Mouse (Mus musculus): ENCODE data around the gene Cacna2d4. TPM values are rescaled to one million over a fixed set of nuclear protein-coding genes. Genes with fewer than 3 reads are reported as not detected.
"Not testable (repeated sequence)": the region's sequence is repeated elsewhere in the genome, so short reads cannot be mapped to it uniquely, and the experiment has no call there.

Cacna2d4 gene
- total RNA-seq (2017) = 2.0 and 3.6 TPM in 2 replicates

DNA sequence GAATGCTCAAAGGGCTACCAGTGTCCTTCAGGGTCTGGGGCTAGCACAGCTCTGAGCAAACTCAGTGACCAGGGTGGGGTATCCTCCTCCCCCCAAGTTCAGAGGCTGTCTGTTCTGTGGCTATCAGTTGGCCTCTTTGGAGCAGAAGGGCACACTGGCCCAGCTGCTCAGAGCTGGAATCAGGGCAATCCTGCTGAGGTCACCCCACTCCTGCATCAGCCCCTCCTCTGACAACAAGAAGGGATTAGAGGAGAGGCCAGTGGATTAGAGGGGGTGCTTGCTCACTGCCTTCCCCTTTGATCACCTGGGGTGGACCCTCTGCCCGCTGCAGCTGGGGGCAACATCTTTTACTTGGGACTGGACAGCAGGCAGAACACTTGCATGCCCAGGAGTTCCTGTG, at the start of gene Cacna2d4:
Gene Cacna2d4, plus strand, starts transcription at position 286 of the 400 bp plus-strand sequence.
- no peak for ATAC-seq (ENCODE audit: extremely low read depth, insufficient number of reproducible peaks, low FRiP score, poor library complexity, severe bottlenecking)

DNA sequence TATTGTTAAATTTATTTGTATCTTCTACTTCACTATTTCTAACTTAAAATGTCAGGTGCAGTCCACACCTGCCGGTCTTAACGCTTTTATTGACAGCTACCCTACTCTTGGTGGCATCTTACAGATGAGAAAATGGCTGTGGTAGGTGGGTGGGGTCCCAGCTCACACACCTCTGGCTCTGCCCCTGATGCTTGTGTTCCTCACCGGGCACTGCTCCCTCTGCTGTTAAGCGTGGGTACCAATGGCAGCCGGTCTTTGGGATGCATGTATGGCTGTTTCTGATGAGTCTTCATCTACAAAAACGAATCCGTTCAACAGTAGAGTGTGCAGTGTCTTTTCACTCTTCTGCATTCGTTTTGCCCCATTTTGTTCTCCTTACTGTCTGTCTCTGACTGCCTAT, 49.7 kb upstream of the Cacna2d4 start:
- ATAC-seq (ENCODE audit: extremely low read depth, insufficient number of reproducible peaks, low FRiP score, poor library complexity, severe bottlenecking) = no peak

DNA sequence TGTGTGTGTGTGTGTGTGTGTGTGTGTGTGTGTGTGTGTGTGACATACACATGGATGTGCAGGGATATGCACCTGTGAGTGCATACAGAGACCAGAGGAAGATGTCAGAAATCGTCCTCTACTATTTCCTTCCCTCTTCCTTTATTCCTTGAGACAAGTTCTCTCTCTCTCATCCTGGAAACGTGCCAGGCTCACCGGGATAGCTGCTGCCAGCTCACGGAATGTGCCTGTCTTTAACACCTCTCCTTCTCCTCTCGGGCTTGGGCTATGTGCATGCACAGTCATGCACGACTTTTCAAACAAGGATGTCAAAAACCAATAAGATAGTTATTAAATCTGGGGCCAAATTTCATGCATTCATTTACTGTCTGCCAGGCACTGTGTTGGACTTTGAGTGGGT, 48.7 kb upstream of the Cacna2d4 start:
- no peak for ATAC-seq (ENCODE audit: extremely low read depth, insufficient number of reproducible peaks, low FRiP score, poor library complexity, severe bottlenecking)

DNA sequence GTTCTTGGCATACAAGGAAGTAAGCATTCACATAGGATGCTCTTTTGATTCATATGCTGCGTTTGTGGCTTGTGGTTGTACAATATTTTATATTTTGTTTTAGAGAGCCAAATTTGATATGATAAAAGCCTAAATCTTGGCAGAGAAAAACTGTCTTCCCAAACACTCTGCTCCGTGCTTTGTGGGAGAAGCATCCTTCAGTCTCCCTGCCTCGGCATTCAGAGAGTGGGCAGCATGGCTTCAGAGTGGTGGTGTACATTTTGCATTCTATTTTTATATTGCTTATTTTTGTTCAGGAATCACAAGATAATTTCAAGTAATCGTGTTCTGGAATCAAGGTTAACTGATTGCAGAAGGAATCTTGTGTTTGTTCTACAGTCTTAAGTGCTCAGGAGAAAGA, 44.8 kb upstream of the Cacna2d4 start:
- no peak for ATAC-seq (ENCODE audit: extremely low read depth, insufficient number of reproducible peaks, low FRiP score, poor library complexity, severe bottlenecking)

DNA sequence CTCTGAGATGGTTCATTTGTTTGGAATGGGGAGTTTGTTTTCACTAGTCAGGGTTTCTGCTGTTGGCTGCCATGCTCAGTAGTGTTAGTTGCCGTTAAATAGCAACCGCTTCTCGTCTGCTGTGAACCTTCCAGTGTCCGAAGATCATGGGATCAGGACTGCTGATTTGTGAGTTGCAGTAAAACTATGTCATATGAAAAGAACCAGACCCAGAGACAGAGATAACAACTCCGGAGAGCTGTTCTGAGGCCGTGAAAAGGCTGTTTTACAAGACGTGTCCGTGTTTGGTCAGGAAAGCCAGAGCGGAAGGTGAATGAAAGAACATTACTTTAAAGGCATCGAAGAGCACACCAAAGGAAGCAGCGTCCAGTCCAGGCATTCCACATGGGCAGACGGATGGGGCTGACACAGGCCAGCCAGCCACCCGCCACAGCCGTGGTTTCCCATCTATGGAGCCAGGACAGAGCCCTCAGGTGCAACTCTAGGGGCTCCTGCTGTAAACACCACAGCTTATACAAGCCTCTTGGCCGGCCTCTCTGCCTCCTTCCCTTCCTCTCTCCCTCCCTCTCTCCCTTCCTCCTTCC, 42.7 kb upstream of the Cacna2d4 start:
- no peak for ATAC-seq (ENCODE audit: extremely low read depth, insufficient number of reproducible peaks, low FRiP score, poor library complexity, severe bottlenecking)

DNA sequence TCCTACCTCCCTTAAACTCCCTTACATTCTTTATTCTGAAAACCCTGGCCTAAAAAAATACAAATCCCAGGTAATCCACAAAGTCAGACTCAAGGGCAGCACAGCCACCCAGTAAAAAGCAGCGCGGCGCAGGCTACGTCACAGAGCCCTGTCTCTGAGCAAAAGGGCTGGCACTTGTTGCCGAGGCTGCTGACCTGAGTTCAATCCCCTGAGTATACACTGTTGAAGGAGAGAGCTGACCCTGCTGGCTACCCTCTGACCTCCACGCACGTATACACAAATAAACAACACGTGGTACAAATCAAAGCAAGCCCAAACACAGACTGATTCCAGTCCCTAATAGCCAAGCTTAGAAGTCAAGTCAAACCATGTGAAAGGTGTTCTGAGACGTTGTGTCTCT, 42.2 kb upstream of the Cacna2d4 start:
- ATAC-seq (ENCODE audit: extremely low read depth, insufficient number of reproducible peaks, low FRiP score, poor library complexity, severe bottlenecking) = no peak

DNA sequence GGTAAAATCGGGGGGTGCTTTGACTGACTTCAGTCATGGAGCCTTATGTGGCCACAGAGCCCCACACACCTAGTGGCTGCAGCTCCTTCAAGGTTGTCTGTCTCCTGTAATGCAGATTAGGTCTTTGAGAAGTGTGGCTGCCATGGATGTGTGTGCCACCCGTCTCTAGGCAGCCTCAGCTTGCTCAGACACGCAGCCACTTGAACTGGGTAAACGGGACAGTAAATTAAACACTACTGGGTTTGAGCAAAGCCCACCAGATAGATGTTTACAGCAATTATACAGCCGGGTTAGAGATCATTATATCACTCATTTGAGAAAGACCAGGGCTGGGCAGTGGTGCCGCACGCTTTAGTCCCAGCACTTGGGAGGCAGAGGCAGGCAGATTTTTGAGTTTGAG, 41.7 kb upstream of the Cacna2d4 start:
- ATAC-seq (ENCODE audit: extremely low read depth, insufficient number of reproducible peaks, low FRiP score, poor library complexity, severe bottlenecking) = no peak

DNA sequence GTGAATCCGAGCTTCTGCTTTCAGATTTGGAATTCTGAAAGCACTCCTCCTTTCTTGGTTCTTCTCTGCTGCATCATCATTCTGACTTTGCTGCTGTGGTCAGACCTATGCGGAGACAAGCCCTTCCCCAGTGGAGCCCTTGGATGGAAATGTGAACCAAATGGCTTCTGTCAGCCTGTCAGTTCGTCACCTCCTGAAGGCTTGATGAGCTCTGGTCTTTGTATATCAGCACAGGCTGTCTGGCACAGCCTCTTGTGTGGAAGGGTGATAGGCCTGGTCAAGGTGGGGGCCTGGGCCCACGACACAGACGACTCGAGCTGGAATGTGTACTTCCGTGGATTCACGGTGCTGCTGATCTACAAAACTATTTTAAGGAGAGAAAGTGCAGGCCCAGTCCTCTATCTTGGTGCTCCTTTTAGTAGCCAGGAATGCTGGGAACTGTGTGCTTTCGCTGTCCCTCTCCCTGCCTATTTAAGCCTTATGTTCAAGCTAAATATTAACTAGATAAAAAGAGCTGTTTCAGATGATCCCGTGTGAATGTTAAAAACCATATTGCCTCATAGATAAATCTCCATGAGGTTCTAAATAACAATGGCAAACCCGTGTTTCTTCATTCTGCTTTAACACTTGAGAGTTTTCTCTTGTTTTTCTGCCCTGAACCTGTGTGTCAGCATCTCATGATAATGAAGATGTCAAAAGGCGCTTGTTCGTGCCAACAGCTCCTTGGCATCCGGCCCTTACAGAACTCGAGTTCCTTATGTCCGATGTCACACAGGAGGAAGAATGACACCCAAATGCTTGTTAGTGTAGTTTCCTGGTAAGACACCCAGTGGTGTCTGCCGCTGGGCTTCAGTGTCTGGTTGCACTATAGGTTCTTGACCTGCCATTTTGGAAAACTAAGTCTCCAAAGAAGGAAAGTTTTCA, 39.7 kb upstream of the Cacna2d4 start, which contains the start of gene Cacna1c:
Gene Cacna1c, minus strand, starts transcription at position 37 of the 924 bp plus-strand sequence.
- ATAC-seq (ENCODE audit: extremely low read depth, insufficient number of reproducible peaks, low FRiP score, poor library complexity, severe bottlenecking) = no peak

DNA sequence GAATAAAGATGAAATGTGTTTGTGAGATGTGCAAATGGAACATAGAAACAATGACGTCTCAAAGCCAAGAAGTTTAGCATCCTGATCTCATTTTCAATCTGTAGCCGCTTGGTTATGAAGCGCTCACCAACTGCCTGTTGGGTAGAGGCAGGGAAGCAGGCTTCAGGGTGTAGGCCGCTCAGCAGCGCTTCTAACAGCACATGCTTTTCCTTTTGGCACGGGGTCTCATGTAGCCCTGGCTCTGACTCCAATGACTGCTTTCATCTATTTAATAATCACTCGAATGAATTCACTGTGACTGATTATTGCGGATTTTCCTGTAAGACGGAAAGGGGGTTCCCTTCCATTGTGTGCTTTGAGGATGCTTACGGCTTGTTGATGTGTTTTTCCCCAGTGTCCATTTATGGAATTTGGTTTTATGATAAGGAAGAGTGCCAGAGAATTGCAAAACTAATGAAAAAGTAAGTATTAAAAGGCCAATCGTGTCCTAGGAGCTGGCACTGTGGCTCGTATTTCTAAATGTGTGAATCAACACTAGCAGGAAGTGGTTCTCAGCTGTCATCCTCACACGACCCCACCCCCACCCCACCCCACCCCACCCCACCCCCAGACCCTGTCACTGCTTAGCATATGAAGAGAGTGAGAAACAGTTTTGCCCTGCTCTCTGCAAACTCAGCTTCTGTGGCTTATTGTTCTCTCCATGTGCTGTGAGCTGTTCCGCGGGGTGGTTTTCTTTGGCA, 37.6 kb upstream of the Cacna2d4 start:
- ATAC-seq (ENCODE audit: extremely low read depth, insufficient number of reproducible peaks, low FRiP score, poor library complexity, severe bottlenecking) = no peak

DNA sequence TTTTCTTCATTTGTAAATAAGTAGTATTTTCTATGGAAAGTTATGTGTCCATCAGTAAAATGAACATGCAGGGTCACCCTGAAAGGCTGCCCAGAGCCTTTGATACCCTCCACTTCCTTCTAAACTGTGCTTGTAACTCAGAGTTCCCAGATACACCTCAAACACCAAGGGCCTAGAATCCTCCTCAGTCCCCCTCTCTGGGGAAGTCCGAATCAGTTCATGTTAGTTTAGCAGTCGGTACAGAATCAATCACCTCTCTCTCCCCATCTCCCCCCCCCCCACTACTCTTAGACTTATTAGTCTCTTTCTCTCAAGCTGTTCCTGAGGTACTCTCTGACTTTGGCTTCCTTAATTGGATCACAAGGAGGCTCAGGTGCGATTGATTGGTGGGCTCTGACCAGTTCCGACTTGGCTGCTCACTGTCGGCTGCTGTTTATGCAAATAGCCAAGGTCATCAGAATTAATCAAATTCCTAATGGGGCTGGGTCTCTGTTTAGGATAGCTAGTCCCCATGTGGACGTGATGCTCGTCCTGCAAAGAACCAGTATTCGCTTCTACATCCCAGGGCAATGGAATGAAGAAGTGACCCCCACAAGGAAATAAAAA, 36.9 kb upstream of the Cacna2d4 start:
- ATAC-seq (ENCODE audit: extremely low read depth, insufficient number of reproducible peaks, low FRiP score, poor library complexity, severe bottlenecking) = no peak

DNA sequence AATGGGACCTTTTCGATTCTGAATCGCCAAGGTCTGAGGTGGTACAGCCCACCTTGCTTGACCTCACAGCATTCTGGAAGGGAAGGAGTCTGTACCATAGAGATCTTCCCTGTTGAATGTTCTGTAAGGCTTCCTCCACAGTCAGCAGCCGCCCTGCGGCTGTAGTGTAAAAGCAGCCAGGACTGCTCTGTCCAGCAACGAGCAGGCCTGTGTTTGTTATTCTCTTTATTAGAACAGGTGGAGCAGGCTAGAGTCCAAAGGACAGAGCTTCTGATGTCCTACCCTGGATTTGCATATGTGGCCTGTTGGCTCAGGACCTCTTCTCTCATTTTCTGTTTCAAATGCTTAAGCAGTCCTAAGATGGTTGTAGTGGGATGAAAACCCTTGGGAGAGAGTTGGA, 36.0 kb upstream of the Cacna2d4 start:
- no peak for ATAC-seq (ENCODE audit: extremely low read depth, insufficient number of reproducible peaks, low FRiP score, poor library complexity, severe bottlenecking)

DNA sequence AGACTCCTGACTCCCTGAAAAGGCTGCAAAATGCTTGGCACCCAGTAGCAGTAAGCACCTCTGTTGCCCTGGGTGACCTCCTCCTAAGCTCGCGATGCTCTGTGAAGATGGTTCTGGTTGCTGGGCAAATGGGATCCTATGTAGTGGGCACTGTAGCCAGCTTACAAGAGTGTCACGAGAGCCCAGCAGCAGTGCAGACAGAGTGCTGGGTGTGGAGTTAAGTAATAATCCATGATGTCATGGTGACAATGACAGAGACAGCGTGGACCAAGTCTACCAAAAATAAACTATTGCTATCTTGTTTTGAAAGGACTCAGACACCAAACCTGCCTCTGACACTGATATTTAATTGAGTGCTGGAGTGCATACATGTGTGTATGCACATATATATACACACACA, 34.8 kb upstream of the Cacna2d4 start:
- ATAC-seq (ENCODE audit: extremely low read depth, insufficient number of reproducible peaks, low FRiP score, poor library complexity, severe bottlenecking) = no peak

DNA sequence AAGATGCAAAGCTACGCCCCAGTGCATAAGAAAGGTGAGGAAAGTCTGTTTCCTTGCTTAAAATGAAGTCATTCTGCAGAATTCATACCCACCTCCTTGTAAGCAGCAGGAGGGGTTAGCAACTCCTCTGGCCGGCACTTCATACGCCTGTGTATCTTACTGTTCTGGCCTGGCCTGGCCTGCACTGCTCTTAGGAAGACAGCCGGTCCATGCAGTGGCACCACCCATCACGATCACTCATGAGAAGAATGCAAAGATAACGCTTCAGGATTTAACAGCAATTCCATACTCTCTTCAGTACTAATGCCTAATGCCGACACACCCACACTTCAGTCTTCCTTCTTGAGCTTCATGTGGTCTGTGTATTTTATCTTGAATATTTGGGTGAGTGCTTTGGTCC, 32.0 kb upstream of the Cacna2d4 start:
- no peak for ATAC-seq (ENCODE audit: extremely low read depth, insufficient number of reproducible peaks, low FRiP score, poor library complexity, severe bottlenecking)

DNA sequence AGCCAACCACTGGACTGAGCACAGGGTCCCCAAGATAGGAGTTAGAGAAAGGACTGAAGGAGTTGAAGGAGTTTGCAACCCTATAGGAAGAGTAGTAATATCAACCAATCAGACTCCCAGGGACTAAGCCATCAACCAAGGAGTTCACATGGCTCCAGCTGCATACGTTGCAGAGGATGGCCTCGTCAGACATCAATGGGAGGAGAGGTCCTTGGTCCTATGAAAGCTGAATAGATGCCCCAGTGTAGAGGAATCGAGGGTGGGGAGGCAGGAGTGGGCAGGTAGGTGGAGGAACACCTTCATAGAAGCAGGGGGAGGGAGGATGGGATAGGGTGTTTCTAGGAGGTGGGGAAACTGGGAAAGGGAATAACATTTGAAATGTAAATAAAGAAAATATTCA, 31.4 kb upstream of the Cacna2d4 start:
- ATAC-seq (ENCODE audit: extremely low read depth, insufficient number of reproducible peaks, low FRiP score, poor library complexity, severe bottlenecking) = no peak

DNA sequence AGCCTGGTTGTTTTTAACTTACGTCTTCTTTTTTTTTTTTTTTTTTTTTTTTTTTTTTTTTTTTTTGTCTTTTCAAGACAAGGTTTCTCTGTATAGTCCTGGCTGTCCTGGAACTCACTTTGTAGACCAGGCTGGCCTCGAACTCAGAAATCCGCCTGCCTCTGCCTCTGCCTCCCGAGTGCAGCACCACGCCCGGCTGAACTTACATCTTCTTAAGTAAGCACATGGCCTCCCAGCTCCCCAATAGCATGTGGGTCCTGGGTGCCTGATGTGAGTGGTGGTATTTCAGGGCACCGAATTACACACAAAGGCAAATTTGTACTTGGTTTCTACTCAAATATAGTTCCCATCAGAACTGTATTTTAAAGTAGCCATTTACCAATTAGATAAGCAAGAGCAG, 30.3 kb upstream of the Cacna2d4 start:
- not testable (repeated sequence) for ATAC-seq (ENCODE audit: extremely low read depth, insufficient number of reproducible peaks, low FRiP score, poor library complexity, severe bottlenecking)

DNA sequence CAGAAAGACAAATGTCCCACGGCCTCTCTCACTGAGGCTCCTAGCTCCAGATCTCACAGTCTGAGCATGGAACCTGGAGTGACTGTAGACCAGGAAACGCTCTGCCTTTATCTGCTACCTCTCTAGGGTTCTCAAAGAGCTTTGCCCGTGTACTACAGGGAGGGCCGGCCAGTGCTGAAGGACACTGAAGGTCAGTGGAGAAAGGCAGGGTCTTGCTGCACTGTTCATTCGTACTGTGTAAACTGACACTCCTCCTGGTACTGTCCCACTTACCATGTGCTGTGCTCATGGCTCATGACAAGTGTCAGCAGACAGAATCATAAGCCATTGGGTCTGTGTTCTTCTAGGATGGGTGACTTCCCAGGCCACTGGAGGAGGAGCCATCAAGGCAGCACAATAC, 23.0 kb upstream of the Cacna2d4 start:
- ATAC-seq (ENCODE audit: extremely low read depth, insufficient number of reproducible peaks, low FRiP score, poor library complexity, severe bottlenecking) = no peak

DNA sequence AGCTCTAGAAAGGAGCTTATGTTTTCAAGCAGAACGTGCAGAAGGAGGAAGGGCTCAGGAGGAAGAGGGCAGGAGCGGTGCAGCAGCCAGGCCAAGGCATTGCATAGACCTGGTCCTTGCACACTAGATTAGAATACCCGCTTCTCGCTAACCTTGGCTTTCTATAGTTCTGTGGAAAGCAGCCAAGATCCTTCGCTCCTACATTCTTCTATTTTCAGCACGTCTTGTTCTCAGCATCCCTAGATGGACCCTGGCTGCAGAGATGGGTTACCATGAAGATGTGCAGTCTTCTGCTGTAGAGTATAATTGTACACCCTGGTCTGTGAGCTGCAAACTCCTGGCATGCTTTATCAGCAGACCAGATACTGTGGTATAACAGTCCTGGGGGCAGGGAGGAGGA, 22.1 kb upstream of the Cacna2d4 start:
- no peak for ATAC-seq (ENCODE audit: extremely low read depth, insufficient number of reproducible peaks, low FRiP score, poor library complexity, severe bottlenecking)

DNA sequence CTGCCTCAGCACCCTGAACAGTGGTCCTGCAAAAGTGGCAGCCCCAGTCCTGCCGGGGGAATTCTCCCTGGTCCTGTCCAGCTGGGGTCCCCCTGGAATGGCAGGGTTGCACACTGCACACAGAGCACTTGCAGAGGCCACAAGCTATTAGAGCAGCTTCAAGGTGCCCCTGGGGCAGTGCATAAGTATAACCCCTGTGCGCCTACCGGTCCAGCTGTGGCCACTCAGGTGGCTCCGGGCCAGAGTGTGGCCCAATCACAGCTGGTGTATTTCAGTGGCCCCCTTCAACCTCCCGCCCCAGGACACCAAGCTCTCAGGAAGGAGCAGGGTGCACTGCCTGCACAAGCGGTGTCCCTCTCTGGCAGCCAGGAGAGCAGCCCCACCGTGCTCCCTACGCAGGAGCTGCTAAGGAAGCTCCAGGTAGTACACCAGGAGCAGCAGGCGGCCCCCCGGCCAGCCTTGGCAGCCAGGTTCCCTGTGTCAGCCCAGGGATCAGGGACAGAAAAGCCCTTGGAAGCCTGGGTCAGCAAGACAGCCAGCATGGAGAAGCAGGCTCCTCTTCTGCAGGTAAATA, 21.2 kb upstream of the Cacna2d4 start:
- ATAC-seq (ENCODE audit: extremely low read depth, insufficient number of reproducible peaks, low FRiP score, poor library complexity, severe bottlenecking) = no peak

DNA sequence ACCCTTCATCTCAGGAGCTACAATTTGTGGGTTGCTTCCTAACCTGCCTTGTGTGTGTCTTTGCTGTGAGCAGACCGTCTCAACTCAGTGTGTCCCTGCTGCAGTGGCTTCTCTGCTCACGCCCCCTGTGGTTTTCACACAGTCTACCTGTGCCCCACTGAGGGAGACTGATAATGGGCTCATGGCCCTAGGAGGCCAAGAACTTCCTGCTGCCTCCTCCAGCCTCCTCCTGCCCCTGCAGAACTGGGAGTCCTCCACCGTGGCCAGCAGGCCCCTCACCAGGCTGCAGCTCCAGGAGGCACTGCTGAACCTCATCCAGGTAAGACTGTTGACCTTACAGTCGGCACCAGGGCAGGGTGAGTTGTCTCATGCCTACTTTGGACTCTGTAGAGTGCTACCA, 18.7 kb upstream of the Cacna2d4 start:
- ATAC-seq (ENCODE audit: extremely low read depth, insufficient number of reproducible peaks, low FRiP score, poor library complexity, severe bottlenecking) = no peak
